Mouse (Mus musculus): ENCODE data around the gene Kcnk2. TPM values are rescaled to one million over a fixed set of nuclear protein-coding genes. Genes with fewer than 3 reads are reported as not detected.

The Kcnk2 gene
- 10 to 100 TPM; 25.5 to 32.4 TPM for total RNA-seq (2021)
- long read RNA-seq, experiment 1, transcript Kcnk2-209 (7 exons, 1,373 nt), result major isoform, 18 of 36 reads
- long read RNA-seq, experiment 1, transcript Kcnk2-203 (6 exons, 3,131 nt), result minor isoform, 7 of 36 reads
- long read RNA-seq, experiment 1, partial matches to known transcripts, result 2 of 36 reads
- long read RNA-seq, experiment 1, other reads (novel, unspliced or antisense), result 5 of 36 reads
- long read RNA-seq, experiment 2, transcript Kcnk2-209 (7 exons, 1,373 nt), result major isoform, 11 of 35 reads
- long read RNA-seq, experiment 2, transcript Kcnk2-203 (6 exons, 3,131 nt), result minor isoform, 5 of 35 reads
- long read RNA-seq, experiment 2, partial matches to known transcripts, result 7 of 35 reads
- long read RNA-seq, experiment 2, other reads (novel, unspliced or antisense), result 9 of 35 reads

- DNase-seq (ENCODE audit: low spot score in 2 of 2), result no peak
Observed at GRCm38 (mm10) chr1:189402223-189402943, at the start of gene Kcnk2. Kcnk2 (minus strand) TSS chr1:189402273.

DNA sequence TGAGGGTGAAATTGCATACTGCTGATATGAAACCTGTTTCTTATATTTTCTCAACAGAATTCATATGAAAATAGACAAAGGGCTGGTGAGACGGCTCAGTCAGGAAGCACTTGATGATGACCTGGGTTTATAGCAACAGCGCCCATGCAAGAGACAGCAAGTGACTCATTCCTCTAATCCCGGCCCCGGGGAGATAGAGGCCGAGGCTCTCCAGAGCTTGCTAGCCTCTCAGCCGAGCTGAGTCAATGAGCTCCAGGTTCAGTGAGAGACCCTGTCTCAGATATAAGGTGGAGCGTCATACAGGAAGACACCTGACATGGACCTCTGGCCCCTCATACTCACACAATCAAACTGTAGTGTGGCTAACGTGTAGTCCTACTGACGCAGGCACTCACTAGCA is 38.7 kb upstream of the Kcnk2 start:
- no peak for DNase-seq (ENCODE audit: low spot score in 2 of 2)

- no peak for DNase-seq (ENCODE audit: low spot score in 2 of 2)
Observed at GRCm38 (mm10) chr1:189437126-189437525, 35.1 kb upstream of the Kcnk2 start.

- DNase-seq (ENCODE audit: low spot score in 2 of 2), result no peak
Observed at GRCm38 (mm10) chr1:189435452-189435851, 33.4 kb upstream of the Kcnk2 start.

- no peak for DNase-seq (ENCODE audit: low spot score in 2 of 2)
Observed at GRCm38 (mm10) chr1:189431479-189431878, 29.4 kb upstream of the Kcnk2 start.

GRCm38 (mm10) chr1:189430534-189430933 is 28.5 kb upstream of the Kcnk2 start:
- no peak for DNase-seq (ENCODE audit: low spot score in 2 of 2)

GRCm38 (mm10) chr1:189429566-189429965 is 27.5 kb upstream of the Kcnk2 start:
- DNase-seq (ENCODE audit: low spot score in 2 of 2), result no peak

DNA sequence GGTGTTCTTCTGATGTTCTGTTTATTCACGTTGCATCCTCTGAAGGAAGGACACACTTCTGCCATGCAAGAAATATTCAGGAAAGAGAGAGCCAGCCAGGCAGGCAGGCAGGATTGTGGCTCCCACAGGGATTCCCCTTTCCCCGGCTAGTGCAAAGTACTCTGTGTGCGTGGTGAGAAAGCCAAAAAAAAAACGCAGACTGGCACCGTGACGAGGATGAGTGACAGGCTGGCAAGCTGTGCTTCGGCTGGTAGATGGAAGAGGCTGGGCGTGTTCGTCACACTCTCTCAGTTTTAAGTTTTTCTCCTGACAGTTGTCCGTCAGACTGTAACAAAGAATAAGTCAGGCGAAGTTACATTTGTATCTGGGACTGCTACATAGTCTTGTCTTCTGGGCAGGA is 24.2 kb upstream of the Kcnk2 start:
- DNase-seq (ENCODE audit: low spot score in 2 of 2), result no peak

GRCm38 (mm10) chr1:189419914-189420313 is 17.8 kb upstream of the Kcnk2 start:
- DNase-seq (ENCODE audit: low spot score in 2 of 2), result no peak

DNA sequence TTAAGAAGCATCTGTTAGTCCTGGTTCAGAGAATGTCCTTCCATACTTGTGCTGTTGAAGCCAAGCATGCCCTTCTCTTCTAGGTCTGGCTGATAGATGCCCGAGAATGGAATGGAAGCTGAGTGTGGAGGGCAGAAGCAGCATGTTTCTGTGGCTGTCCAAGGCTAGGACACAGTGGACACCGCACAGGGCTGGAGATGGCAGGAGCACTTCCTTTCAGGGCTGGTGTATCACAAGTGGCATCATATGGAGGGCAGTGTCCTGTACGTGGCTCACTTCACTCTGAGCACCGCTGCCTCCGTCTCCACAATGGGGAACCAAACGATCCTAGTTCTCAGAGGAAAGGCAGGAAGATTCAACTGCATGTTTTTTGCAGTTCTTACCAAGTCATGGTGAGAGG is 7.8 kb upstream of the Kcnk2 start:
- DNase-seq (ENCODE audit: low spot score in 2 of 2), result no peak

DNA sequence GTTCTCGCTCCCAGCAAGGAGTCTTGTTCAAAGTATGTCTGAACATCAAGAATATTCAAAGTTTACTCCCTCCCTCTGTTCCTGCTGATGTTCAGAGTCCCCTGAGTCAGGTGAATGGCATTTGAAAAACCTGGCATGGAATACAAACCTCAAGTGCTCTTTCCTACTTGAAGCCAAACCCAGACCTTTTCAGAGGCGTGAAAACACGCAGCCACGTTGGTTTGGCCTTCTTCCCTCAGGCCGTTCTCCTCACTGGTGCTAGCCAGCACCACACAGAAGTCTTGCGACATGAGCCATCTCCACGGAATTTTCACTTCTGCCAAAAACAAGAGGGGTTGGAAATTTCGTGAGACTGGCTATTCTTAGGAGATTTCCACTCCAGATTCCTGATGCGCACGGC is 3.1 kb upstream of the Kcnk2 start:
- no peak for DNase-seq (ENCODE audit: low spot score in 2 of 2)

DNA sequence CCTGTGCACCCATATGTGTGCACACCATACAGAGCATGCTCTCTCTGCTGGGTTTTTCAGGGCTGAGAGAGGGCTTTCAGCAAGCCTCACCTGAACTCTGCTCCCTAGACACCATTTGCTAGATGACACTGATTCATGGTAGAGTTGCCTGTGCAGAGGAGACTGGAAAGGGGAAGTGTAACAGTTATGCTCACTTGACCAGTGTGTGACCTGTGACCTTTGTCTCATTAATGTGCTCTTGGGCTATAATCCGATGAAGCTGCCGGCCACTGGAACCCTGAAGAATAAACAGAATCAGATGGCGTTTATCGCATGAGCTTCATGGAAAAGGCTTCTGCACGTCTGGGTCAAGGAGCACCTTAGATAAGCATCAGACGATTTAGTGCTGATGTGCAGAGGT is 1.5 kb upstream of the Kcnk2 start:
- DNase-seq (ENCODE audit: low spot score in 2 of 2), result no peak

GRCm38 (mm10) chr1:189403139-189403538 is 1.1 kb upstream of the Kcnk2 start:
- no peak for DNase-seq (ENCODE audit: low spot score in 2 of 2)

DNA sequence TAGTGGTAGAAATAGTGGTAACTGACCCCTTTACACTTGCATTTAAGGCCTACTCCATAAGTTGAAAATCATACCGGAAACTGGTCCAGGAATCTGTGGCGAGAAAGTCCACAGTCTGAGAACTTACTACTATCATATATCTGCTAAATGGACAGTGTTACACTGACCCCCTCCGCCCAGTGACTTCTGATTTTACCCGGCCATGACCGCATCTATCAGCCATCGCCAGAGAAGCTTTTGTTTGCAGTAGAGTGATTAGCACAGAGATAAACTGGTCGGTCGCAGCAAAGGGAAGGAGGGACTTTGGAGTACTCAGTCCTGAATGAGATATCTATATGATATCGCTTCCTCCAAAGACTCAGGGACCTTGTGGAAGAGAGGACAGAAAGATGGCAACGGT is 15.2 kb downstream of the Kcnk2 start:
- no peak for DNase-seq (ENCODE audit: low spot score in 2 of 2)

GRCm38 (mm10) chr1:189386141-189386540 is 15.9 kb downstream of the Kcnk2 start:
- no peak for DNase-seq (ENCODE audit: low spot score in 2 of 2)

- no peak for DNase-seq (ENCODE audit: low spot score in 2 of 2)
Observed at GRCm38 (mm10) chr1:189367722-189368121, 34.4 kb downstream of the Kcnk2 start.

DNA sequence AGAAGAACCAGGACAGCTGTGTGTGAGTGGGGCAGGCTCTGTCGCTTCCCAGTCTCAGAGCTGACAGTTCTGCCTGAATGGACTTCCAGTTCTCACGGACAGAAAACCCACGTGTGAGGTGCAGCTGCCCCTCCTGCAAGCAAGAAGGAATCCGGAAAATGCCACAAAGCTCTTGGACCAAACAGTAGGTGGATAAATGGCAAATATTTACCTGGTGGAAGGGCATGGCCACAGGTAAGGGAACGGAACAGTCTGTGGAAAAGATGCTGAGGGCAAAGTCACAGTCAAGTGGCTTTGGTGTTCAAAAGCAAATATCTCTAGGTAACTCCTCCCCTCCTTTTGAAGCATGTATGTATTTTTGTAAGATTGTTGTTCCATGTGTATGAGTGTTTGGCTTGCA is 37.9 kb downstream of the Kcnk2 start:
- DNase-seq (ENCODE audit: low spot score in 2 of 2), result no peak

GRCm38 (mm10) chr1:189362579-189362978 is 39.5 kb downstream of the Kcnk2 start:
- no peak for DNase-seq (ENCODE audit: low spot score in 2 of 2)

DNA sequence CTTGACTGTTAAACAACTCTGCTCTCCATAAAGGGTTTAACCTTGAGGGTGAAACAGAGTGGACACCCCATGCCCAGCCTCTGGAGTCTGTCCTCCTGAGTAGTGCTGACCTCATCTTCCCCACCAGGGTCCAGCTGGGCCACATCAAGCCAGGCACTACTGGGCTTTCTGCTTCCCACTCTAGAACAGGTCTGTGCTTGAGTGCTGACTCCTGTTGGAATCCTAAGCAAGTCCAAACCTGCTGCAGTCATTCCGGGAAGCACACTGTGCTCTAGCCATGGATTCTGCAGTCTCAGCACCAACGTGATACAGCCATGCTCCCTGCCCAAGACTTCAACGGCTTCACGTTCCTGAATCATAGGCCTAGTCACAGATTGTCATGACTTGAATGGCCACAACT is 42.4 kb downstream of the Kcnk2 start:
- DNase-seq (ENCODE audit: low spot score in 2 of 2), result no peak

- no peak for DNase-seq (ENCODE audit: low spot score in 2 of 2)
Observed at GRCm38 (mm10) chr1:189353887-189354286, 48.2 kb downstream of the Kcnk2 start.

DNA sequence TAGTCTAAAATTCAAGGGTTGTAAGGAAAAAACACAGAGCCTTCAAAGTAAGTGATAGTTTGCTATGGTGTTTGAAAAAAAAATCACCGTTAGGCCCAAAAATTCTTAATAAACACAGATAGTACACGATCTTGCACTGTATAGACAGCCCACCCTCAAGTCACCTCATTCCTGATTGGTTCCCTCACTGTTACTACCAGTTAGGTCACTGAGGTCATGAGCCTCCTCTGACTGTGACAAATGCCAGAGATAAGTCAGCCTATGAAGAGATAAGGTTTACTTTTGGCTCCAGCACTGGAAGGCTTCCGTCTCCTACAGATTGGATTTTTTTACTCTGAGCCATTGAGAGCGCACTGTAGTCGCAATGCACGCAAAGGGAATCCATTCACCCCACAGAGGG is 50.3 kb downstream of the Kcnk2 start:
- no peak for DNase-seq (ENCODE audit: low spot score in 2 of 2)

DNA sequence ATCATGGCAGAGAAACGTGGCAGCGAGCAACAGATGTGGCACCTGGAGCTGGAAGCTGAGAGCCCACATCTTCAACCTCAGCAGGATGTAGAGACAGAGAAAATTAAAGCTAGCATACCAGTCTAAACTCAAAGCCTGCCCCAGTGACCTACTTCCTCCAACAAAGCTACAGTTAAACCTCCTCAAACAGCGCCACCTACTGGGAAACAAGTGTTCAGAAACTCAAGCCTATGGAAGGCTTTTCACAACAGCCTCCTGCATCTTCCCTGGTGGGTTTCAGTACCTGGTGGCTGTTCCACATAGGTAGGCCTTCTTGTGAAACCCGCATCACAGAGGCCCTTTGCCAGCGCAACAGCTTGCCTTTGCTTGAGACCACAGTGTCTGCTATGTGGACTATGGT is 52.9 kb downstream of the Kcnk2 start:
- no peak for DNase-seq (ENCODE audit: low spot score in 2 of 2)

- DNase-seq (ENCODE audit: low spot score in 2 of 2), result no peak
Observed at GRCm38 (mm10) chr1:189345166-189345565, 56.9 kb downstream of the Kcnk2 start.
